In the genomic region with DNA sequence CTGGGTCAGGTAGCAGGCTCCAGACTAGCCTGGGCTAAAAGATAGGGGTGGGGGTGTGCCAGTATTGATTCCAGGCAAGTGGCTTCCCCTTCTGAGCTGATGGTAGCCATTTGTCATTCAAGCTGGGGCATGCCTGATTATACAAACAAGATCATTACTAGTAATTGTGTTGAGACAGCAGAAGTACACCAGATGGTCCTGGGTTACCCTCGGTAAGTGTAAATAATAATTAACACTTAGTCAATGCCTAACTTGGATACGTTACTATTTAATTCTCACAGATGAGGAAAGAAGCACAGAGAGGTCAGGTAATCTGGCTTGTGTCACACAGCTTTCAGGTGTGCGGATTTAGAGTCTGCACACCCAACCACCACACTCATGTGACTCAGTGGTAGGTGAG, we compare ENCODE assay signal across 23 mouse cellular contexts. TPM values are rescaled to one million over a fixed set of nuclear protein-coding genes. Genes with fewer than 3 reads are reported as not detected.
DNase-seq lines count a peak whose midpoint lies in the region; ATAC-seq lines count a peak whose summit lies in the region.
"Had no signal": no experiment of that assay in that cellular context is flagged by ENCODE, and none has a peak within 500 bp of the region (broad histone marks: within the 10 kb centered on the region; RNA-seq: fewer than 3 reads in every experiment).

No protein-coding gene starts in this region.

- no peak overlapping the region for H3K9ac ChIP-seq in forebrain, embryonic 16.5 days (replicated peaks; ENCODE audit: low read depth, low read length)
- H3K9ac ChIP-seq in kidney, embryonic 16.5 days (replicated peaks; ENCODE audit: low read length): no peak overlapping the region
- H3K9ac ChIP-seq: forebrain, embryonic 15.5 days; heart, embryonic 15.5 days; hindbrain, embryonic 13.5 days had no signal

- H3K4me1 ChIP-seq in forebrain, embryonic 16.5 days (replicated peaks; ENCODE audit: control insufficient read depth, insufficient read depth, low read length): no peaks in the 10 kb centered on the region
- H3K4me1 ChIP-seq in forebrain, embryonic 10.5 days: peaks cover 3% of the 10 kb centered on the region; the same call in 1 of the 2 replicates
- peaks cover 16% of the 10 kb centered on the region for H3K4me1 ChIP-seq in kidney, embryonic 16.5 days (ENCODE audit: insufficient read depth, low read length)
- H3K4me1 ChIP-seq: embryonic facial prominence, embryonic 13.5 days; forebrain, embryonic 15.5 days; heart, embryonic 15.5 days; hindbrain, embryonic 13.5 days had no signal

- H3K4me2 ChIP-seq in forebrain, embryonic 16.5 days (ENCODE audit: low read length): no peak overlapping the region
- no peak overlapping the region for H3K4me2 ChIP-seq in kidney, embryonic 16.5 days (replicated peaks; ENCODE audit: low read depth, low read length)
- H3K4me2 ChIP-seq: embryonic facial prominence, embryonic 13.5 days; forebrain, embryonic 15.5 days; heart, embryonic 11.5 days; heart, embryonic 15.5 days; hindbrain, embryonic 13.5 days had no signal

- no peak for DNase-seq in forebrain, embryonic 10.5 days (ENCODE audit: extremely low spot score, low spot score)
- peak; percentile 32 to 53 for DNase-seq in kidney, adult 8-10 months
- DNase-seq in kidney, postnatal 10 days: no peak
- no peak for DNase-seq in layer of hippocampus, adult 8-10 months (ENCODE audit: low spot score in 2 of 2)
- DNase-seq: adrenal gland, postnatal 10 days; cerebellum, adult 18-20 months; cerebellum, adult 9-11 months; cerebellum, postnatal 36 days; gastrocnemius, postnatal 14 days; heart, adult 2 months; heart, postnatal 14 days had no signal

- no peaks in the 10 kb centered on the region for H3K27me3 ChIP-seq in forebrain, embryonic 16.5 days (replicated peaks; ENCODE audit: control insufficient read depth, insufficient read depth, low read length)
- no peaks in the 10 kb centered on the region for H3K27me3 ChIP-seq in forebrain, embryonic 10.5 days (ENCODE audit: poor library complexity, severe bottlenecking)
- H3K27me3 ChIP-seq in kidney, embryonic 16.5 days (ENCODE audit: insufficient read depth, low read length): no peaks in the 10 kb centered on the region
- H3K27me3 ChIP-seq: embryonic facial prominence, embryonic 13.5 days; forebrain, embryonic 15.5 days; heart, embryonic 15.5 days; hindbrain, embryonic 13.5 days had no signal

- H3K36me3 ChIP-seq in forebrain, embryonic 16.5 days (ENCODE audit: control insufficient read depth, insufficient read depth): no peaks in the 10 kb centered on the region
- H3K36me3 ChIP-seq in forebrain, embryonic 10.5 days (replicated peaks): no peaks in the 10 kb centered on the region
- H3K36me3 ChIP-seq in kidney, embryonic 16.5 days (ENCODE audit: insufficient read depth, low read length): no peaks in the 10 kb centered on the region
- H3K36me3 ChIP-seq: embryonic facial prominence, embryonic 13.5 days; forebrain, embryonic 15.5 days; heart, embryonic 15.5 days; hindbrain, embryonic 13.5 days had no signal

- WGBS in forebrain, embryonic 16.5 days: 49% methylated on average over 3 of the region's 3 CpGs
- 84% methylated on average over 3 of the region's 3 CpGs for WGBS in forebrain, embryonic 10.5 days
- 64% methylated on average over 3 of the region's 3 CpGs for WGBS in kidney, embryonic 16.5 days

- H3K9me3 ChIP-seq in forebrain, embryonic 16.5 days (ENCODE audit: control insufficient read depth, low read length): no peaks in the 10 kb centered on the region
- no peaks in the 10 kb centered on the region for H3K9me3 ChIP-seq in forebrain, embryonic 10.5 days
- no peaks in the 10 kb centered on the region for H3K9me3 ChIP-seq in kidney, embryonic 16.5 days (ENCODE audit: low read length)
- H3K9me3 ChIP-seq: embryonic facial prominence, embryonic 13.5 days; forebrain, embryonic 15.5 days; heart, embryonic 15.5 days; hindbrain, embryonic 13.5 days had no signal

- H3K27ac ChIP-seq in forebrain, embryonic 16.5 days (ENCODE audit: low read length): no peak overlapping the region
- H3K27ac ChIP-seq in forebrain, embryonic 10.5 days: no peak overlapping the region
- H3K27ac ChIP-seq in kidney, embryonic 16.5 days (ENCODE audit: low read length): peak overlapping the region; percentile 46; the same call in 1 of the 2 replicates
- H3K27ac ChIP-seq: embryonic facial prominence, embryonic 13.5 days; forebrain, embryonic 15.5 days; heart, adult 2 months; heart, embryonic 15.5 days; hindbrain, embryonic 13.5 days had no signal

- ATAC-seq in forebrain, embryonic 16.5 days: peak; percentile 31; the same call in 1 of the 2 replicates
- peak; percentile 25; the same call in 1 of the 2 replicates for ATAC-seq in kidney, embryonic 16.5 days (ENCODE audit: low FRiP score, low TSS enrichment)
- no peak for ATAC-seq in frontal cortex, adult (ENCODE audit: low TSS enrichment)
- ATAC-seq: forebrain, embryonic 15.5 days had no signal

- no peak overlapping the region for H3K4me3 ChIP-seq in forebrain, embryonic 16.5 days (replicated peaks; ENCODE audit: low read length)
- H3K4me3 ChIP-seq in forebrain, embryonic 10.5 days: no peak overlapping the region
- no peak overlapping the region for H3K4me3 ChIP-seq in kidney, embryonic 16.5 days (ENCODE audit: low read length)
- H3K4me3 ChIP-seq: embryonic facial prominence, embryonic 13.5 days; forebrain, embryonic 15.5 days; heart, adult 2 months; heart, embryonic 15.5 days; hindbrain, embryonic 13.5 days had no signal

RNA-seq across cellular contexts. Expression of gene Fam151a, which starts 4.2 kb away (rescaled TPM):
- polyA plus RNA-seq in forebrain, embryonic 16.5 days (2015; fragmentation: Nextera tagmentation; extraction: Ambion mirVana): not detected in 2 replicates
- 0.09 TPM in 1 of 2 replicates, not detected in the other for polyA plus RNA-seq in forebrain, embryonic 10.5 days (2016; fragmentation: Nextera tagmentation; extraction: Ambion mirVana)
- polyA plus RNA-seq in kidney, embryonic 16.5 days (2015; fragmentation: Nextera tagmentation; extraction: Ambion mirVana): 6.8 and 8.1 TPM in 2 replicates
- not detected for total RNA-seq in layer of hippocampus, adult 8-10 months (2022)
- total RNA-seq: gastrocnemius, adult 18-20 months; gastrocnemius, postnatal 14 days; hematopoietic stem cell, adult 5-6 weeks had no signal
- polyA plus RNA-seq: C2C12; embryonic facial prominence, embryonic 13.5 days; forebrain, embryonic 15.5 days; heart, embryonic 11.5 days; hindbrain, embryonic 13.5 days had no signal

RNA-seq across cellular contexts. Expression of gene Mroh7, which starts 7.2 kb away (rescaled TPM):
- 0.29 and 0.38 TPM in 2 replicates for polyA plus RNA-seq in forebrain, embryonic 16.5 days (2015; fragmentation: Nextera tagmentation; extraction: Ambion mirVana)
- 0.06 and 0.12 TPM in 2 replicates for polyA plus RNA-seq in forebrain, embryonic 10.5 days (2016; fragmentation: Nextera tagmentation; extraction: Ambion mirVana)
- 0.74 and 1.8 TPM in 2 replicates for polyA plus RNA-seq in kidney, embryonic 16.5 days (2015; fragmentation: Nextera tagmentation; extraction: Ambion mirVana)
- 1 to 10 TPM; 4.4 to 4.6 (median 4.5) TPM for total RNA-seq in layer of hippocampus, adult 8-10 months (2022)
- total RNA-seq: hematopoietic stem cell, adult 5-6 weeks; MEL had no signal
- polyA plus RNA-seq: C2C12 had no signal

RNA-seq across cellular contexts. Expression of gene Ttc4, which starts 59.2 kb away (rescaled TPM):
- polyA plus RNA-seq in forebrain, embryonic 16.5 days (2015; fragmentation: Nextera tagmentation; extraction: Ambion mirVana): 133 and 152 TPM in 2 replicates
- 105 and 114 TPM in 2 replicates for polyA plus RNA-seq in forebrain, embryonic 10.5 days (2016; fragmentation: Nextera tagmentation; extraction: Ambion mirVana)
- polyA plus RNA-seq in kidney, embryonic 16.5 days (2015; fragmentation: Nextera tagmentation; extraction: Ambion mirVana): 126 and 139 TPM in 2 replicates
- 10 to 100 TPM; 37.4 to 64.6 (median 50.1) TPM for total RNA-seq in layer of hippocampus, adult 8-10 months (2022)

Comparison
In these comparisons a context has a peak if more than half of its experiments do, and no peak if none do; other contexts are left out.
1. DNase-seq: peak in kidney, adult 8-10 months (2 of 2); none in forebrain, embryonic 10.5 days (single experiment), kidney, postnatal 10 days (single experiment) and layer of hippocampus, adult 8-10 months (0 of 2).